Mouse (Mus musculus) spleen, embryonic (tissue): ENCODE results near the gene Rpl37.

ENCODE experiments used
- CTCF ChIA-PET: fragments of 350-600 bp; sonication (Branson Sonifier 250); formaldehyde crosslinking; loops from one replicate; lab custom pipeline; 2022; lab: Charles Lee

Gene Rpl37

GRCm38 (mm10) chr15:5149187-5149586, 32.7 kb downstream of the Rpl37 start:
- CTCF ChIA-PET: no interaction called here

DNA sequence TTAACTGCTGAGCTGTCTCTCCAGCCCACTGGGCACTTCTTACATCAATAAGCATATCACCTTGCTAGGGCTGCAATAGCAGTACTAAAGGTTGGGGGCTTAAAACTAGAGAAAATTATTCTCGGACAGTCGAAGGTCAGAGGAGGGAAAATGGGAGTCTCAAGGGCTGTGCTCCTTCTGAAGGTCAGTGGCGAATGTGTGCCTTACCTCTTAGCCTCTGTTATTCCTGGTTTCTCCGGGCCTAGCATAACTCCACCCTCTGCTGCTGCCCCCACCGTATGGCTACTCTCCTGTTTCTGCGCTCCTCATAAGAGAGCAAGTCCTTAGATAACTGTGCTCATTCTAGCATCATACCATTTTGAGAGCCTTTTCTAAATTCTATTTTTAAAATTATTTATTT, 35.7 kb downstream of the Rpl37 start:
- CTCF ChIA-PET: no interaction called here

DNA sequence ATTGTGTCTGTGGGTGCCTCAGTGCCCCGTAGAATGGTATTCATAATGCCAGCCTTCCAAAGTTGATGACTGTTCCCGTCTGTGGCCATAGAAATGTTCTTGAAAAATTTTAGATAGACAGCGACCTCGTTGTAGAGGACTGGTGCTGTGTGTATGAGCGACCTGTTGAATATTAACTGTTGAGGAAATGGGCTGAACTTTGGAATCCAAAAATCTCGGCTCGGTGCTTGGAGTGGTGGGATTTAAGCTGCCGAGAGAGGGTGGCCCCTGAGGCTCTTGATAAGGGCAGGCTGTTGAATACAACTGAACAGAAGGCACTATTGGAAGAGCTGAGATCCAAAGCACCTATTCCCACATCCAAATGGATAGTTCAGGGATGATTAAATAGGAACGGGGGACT, 38.2 kb downstream of the Rpl37 start:
- CTCF ChIA-PET: no interaction called here

GRCm38 (mm10) chr15:5155093-5155492, 38.6 kb downstream of the Rpl37 start:
- CTCF ChIA-PET: no interaction called here

- CTCF ChIA-PET: no interaction called here
Observed at GRCm38 (mm10) chr15:5156355-5156754, 39.9 kb downstream of the Rpl37 start.

GRCm38 (mm10) chr15:5157386-5157785, 40.9 kb downstream of the Rpl37 start:
- CTCF ChIA-PET: interaction anchor here (0.8 kb wide), 1 partner anchor 42 kb away, joined by 3 read pairs; no protein-coding TSS in a partner anchor

DNA sequence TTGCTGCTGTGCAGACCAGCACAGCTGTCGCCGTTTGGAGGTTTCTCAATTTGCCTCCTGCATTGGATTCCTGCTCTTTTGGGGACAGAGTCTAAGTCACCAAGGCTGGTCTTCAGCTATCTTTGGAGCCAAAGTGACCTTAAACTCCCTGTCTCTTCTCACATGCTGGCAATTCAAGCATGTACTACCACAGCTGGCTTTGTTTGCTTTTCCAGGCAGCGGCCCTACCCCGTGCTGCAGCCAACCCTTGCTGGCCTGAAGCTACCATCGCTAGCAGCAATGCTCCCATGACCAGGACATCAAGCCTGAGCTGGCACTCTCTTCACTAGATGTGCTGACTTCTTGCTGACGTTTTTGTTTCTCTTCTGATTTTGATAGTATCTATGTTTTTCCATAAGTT, 42.4 kb downstream of the Rpl37 start:
- CTCF ChIA-PET: interaction anchor here (0.7 kb wide), 1 partner anchor 32 kb away, joined by 3 read pairs; no protein-coding TSS in a partner anchor

DNA sequence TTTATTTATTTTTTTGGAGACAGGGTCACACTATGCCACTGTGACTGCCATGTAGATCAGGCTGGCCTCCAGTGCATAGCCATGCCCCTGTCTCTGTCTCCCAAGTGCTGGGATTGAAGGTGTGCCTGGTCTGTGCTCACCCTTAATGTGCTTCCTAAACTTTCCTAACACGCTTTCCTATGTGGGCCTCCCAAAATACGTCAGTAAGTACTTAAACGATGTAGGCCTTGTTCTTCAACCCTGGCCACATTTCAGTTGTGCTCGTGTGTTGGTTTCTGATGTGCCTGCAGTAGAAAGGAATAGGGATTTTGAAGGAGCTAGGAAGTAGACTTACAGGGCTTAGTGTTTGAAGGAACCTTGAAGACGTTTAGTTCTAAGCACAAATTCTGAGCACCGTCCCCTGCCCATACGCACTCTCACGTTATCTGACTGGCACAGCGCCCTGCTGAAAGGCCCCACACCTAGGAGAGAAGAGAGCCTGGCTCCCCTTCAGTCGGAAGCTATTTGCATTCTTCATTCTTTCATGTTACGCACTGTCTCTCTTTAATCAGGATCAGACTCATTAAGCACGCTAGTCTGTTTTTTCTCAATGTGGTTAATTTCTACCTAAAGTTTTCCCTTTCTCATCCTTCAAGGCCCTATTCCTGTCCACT, 48.8 kb downstream of the Rpl37 start:
- CTCF ChIA-PET: interaction anchor here (0.7 kb wide), 2 partner anchors 56 to 75 kb away, joined by 3 read pairs; no protein-coding TSS in a partner anchor
